Mouse (Mus musculus) thymus, postnatal 10 days (tissue): ENCODE data around the gene Olfr521.
"Not testable (repeated sequence)": the region's sequence is repeated elsewhere in the genome, so short reads cannot be mapped to it uniquely, and the experiment has no call there.

Source experiments
- DNase-seq, 2 experiments: peaks; one replicate each; pipeline ENCODE4 v3.0.0; 2021; ENCODE audit warnings: low spot score in 2 of 2

Gene Olfr521

DNA sequence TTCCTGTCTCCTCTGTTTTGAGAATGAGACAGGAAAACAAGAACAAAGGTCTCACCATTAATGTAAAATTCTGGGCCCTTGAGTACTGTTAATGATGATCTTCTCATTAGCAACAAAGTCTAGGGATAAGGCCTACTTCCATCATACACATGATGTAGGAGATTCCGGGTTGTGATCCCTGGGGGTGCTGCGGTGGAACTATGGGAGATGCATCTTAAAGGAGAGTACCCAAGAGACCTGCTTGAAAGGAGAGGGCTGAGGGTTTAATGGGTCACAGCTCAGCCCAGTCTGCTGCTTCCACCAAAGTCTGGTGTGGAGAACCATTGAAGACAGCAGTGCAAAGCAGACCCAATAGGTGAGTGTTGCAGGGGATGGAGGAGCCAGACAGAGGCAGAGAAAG, at the start of gene Olfr521:
Olfr521 (plus strand) TSS at position 301 of the 400 bp plus-strand sequence.
- no peak for DNase-seq

DNA sequence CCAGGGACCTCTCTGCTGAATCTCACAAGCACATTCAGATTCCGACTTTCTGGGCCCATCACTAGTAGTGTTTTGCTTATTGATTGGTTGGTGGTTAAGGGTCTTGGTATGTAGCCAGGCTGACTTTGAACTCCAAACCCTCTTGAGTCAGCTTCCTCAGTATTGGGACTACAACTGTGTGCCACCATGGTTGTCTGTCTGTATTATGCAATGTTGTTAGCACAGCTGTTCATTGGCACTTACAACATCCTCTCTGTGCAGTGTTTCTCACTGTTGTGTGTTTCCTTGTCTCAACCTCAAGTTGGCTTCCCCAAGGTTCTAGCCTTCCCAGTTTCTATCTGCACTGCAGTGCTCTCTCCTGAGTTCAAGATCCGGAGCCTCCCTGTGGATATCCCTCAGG, 46.8 kb upstream of the Olfr521 start:
- no peak for DNase-seq

- no peak for DNase-seq
Observed at GRCm38 (mm10) chr7:99729973-99730372, 33.3 kb upstream of the Olfr521 start, which contains the start of gene Olfr520. Gene Olfr520 (plus strand): TSS chr7:99730273.

- no peak for DNase-seq
Observed at GRCm38 (mm10) chr7:99734612-99735011, 28.7 kb upstream of the Olfr521 start.

DNA sequence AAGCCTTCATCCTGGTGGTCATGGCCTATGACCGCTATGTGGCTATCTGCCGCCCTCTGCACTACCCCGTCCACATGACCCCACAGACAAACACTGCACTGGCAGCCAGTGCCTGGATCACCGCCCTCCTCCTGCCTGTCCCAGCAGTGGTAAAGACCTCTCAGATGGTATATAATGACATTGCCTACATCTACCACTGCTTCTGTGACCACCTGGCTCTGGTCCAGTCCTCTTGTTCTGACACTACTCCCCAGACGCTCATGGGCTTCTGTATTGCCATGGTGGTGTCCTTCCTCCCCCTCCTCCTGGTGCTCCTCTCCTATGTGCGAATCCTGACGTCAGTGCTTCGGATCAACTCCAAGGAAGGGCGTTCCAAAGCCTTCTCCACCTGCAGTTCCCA, 27.8 kb upstream of the Olfr521 start:
- not testable (repeated sequence) for DNase-seq

DNA sequence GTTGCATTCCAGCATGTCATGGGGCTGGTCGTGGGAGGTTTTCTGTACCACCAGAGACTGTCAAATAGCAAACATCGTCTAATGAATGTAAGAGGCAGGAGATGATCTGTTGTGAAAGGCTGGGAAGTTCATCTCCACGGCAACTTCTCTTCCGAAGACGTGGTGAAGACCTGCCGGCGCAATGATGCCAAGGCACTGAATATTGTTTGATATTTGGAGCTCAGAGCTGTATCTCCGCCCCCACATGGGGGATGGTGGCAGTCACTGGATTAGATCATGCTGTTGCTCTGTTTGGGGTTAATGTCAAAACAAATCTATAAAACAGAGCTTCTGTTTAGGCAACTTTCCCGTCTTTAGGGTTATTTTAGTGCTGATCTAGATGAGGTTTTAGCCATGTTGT, 24.0 kb upstream of the Olfr521 start:
- DNase-seq = no peak

DNA sequence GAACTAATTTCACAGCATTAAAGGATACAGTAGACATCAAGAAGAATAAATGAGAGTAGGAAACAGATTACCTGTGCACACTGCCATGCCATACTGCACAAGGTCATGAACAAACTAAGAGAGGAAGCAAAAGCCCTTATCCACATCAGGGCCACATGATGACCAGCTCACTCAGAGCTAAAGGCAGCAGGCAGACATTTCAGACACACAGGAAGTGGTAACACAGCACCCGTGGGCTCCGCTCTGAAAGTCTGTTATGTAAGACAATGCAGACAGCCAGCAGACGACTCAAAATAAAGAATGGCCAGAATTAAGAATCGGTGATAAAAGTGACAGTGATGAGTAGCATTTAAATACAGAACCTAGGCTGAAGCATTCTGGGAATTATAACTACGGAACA, 18.1 kb downstream of the Olfr521 start:
- peak in 1 of 2 experiments; percentile 19 for DNase-seq

DNA sequence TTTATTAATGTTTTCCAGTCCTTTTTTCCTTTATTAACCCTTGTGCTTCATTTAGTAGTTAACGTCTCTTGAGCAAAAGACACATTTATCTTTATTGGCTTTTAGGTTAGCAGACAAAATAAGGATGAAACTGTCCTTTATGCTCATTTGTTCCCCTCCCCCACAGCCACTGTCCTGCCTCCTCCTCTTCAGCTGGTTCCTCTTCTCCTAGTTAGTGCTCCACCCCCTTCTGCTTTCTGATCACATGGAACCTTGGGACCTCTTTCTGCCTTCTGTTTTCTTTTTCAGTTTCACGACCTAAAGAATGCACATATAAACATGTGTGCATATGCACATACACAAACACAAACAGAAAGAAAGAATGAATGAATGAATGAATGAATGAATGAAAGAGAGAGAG, 18.6 kb downstream of the Olfr521 start:
- no peak for DNase-seq

DNA sequence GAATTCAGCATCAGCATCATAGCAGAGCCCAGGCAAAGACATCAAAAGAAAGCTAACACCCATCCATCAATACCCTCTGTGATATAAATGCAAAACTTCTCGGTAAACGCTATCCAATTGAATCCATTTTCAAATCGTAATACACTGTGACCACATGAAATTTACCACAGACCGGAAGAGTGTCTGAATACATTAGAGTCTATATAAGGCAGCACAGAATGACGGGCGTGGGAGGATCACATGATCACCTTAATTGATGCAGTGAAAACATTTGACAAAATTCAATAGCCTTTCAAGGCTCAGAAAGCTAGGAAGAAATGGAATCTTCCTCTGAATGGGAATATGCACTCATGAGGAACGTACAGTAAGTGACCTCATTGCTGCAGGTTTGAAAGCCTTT, 20.1 kb downstream of the Olfr521 start:
- DNase-seq = no peak

GRCm38 (mm10) chr7:99785553-99785952, 22.2 kb downstream of the Olfr521 start:
- no peak for DNase-seq

DNA sequence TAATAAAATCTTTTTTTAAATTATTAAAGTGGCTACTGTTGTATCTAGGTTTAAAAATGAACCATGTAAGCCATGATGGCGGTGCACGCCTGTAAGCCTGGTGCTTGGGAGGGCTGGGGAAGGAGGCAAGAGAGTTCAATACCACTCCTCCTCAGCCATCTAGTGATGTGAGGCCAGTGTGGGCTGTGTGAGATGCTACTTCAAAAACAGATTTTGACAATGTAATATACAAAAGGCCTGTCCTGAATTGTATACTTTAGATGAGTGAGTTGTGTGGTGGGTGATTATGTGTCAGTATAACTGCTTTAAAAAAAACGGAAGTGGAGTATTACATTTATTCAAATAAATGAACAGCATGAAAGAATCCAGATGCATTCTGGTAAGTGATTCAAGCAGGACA, 23.5 kb downstream of the Olfr521 start:
- no peak for DNase-seq

GRCm38 (mm10) chr7:99787935-99788334, 24.6 kb downstream of the Olfr521 start:
- DNase-seq = no peak

DNA sequence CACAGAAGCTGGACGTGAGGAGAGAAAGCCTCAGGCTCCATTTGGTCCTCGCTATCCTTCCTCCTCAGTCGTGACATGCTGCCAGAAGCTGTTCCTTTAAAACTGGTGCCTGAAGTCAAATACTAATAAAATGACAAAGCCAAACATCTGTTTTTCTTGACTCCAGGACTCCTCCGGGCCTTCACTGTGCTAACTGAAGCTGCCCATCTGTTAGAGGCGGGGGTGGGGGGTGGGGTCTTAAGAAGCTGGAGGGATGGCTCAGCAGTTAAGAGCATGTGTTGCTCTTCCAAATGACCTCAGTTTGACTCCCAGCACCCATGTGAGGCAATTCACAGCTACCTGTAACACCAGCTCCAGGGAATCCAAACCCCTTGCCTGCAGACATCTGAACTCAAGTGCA, 25.3 kb downstream of the Olfr521 start:
- DNase-seq = no peak

DNA sequence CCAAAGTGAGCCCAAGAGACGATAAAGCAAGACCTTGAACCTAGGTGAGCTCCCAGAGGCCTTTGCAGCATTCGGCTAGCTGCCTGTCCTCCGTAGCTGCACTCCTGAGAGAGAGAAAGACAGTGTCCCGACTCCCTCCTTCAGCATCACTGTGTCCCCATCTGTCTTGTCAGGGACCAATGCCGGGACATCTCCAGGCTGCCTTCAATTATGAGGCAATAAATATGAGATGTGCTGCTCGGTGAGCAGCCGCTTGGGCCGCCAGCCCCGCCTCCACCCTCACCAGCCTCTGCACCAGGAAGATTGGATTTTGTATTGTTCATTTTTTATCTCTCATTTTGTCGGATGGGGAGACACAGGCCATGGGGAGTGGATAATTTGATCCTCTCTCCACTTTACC, 27.5 kb downstream of the Olfr521 start:
- no peak for DNase-seq

DNA sequence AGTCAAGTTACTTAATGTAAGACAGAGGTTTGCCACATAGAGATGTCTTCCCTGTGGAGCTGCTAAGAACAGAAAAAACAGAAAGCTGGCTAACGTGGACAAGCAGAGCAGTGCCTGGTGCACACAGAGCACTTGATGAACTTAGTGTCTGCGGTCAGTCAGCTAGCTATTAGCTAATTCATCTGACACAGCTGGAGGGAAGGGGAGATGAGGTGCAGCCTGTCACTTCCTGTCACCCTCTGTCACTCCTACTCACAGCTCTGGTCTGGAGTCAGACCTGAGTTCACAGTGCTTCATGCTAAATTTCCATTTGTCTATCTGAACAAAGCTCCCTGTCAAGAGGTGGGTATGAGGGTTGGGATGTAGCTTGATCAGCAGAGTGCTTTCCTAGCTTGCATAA, 30.8 kb downstream of the Olfr521 start:
- no peak for DNase-seq

GRCm38 (mm10) chr7:99795192-99795981, 32.1 kb downstream of the Olfr521 start:
- peak; percentile 54 to 56 for DNase-seq

DNA sequence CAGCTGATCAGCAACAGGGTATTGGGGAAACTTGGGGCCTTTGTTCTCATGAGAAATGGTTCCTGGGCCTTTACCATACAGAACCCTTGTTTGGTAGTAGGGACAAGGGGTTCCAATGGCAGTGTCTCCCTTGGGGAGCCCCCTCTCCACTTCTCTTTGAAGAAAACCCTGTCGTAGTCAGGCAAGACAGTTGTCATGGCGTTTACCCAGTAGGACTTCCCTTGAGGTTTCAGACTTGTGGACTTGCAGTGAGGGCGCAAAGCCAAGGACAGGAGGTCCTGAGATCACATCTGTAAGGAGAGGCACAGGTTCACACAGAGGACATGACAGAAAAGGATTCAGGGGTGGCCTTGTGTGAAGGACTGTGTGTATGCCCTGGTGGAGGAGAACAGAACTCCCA, 33.2 kb downstream of the Olfr521 start:
- DNase-seq = no peak

DNA sequence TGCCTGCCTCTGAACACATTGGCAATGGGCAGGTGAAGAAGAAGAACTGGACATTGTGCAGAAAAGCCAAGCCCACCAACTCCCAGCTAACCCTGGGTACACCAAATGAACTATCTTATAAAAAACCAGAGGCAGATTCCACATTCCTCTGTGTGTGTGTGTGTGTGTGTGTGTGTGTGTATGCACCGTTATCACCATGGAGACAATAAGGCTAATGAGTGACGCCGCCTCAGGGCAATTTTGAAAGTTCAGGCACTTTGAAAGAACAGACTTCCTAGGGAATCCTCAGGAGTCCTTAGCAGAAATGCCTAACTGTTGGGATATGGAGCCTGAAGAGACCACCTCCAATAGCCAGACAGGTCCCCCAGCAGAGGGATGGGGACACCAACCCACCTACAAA, 34.0 kb downstream of the Olfr521 start:
- DNase-seq = no peak

- peak; percentile 53 to 86 for DNase-seq
Observed at GRCm38 (mm10) chr7:99797911-99798647, 34.8 kb downstream of the Olfr521 start.

DNA sequence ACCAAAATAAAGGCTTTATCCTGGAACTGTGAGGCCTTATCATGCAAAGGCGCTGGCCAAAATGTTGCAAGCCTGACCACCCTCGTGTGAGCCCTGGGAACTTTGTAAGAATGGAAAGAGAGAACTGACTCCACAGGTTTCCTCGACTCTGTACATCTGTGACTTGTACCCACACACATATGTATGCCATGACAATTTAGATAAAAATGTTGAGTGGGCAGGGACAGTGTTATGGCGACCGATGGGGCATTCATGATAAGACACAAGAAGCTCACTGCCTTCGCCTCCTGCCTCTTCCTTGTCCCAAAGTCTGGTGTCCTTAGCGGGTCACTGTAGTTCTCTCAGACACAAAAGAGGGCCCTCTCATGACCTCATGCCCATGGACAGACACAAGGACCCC, 35.8 kb downstream of the Olfr521 start:
- no peak for DNase-seq

DNA sequence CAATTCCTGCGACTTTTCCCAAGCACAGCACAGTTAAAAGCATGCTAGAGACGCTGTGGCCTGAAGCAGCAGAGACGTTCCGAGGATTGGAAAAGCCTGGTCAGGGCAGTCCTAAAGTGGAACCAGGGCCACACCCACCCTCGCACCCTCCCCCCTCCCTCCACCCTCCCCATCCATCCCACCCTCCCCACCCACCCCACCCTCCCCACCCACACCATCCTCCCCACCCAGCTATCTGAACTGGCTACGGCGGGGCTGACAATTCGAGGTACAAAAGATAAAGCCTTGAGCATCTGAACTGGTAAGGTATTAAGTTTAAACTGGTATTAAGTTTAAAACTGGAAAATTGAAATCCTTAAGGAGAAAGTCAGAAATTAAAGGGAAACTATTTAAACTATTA, 40.2 kb downstream of the Olfr521 start:
- no peak for DNase-seq

DNA sequence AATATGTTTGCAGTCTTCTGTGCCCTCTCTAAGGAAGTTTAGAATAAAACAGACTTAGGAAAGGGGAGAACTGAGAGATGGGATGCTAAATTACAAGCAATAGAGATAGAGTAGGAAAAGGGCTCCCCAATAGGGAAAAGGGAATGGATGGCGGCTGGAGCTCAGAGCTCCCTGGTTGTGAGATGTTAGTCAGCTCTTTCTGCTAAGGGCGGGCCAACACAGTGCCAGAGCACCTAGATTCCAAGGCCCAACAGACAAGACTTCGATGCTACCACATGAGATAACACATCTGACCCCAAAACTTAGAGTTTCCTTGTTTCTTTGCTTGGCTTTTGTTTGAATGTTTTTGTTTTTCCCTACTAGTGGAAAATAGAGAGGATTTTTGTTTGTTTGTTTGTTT, 40.7 kb downstream of the Olfr521 start:
- DNase-seq = not testable (repeated sequence)

- no peak for DNase-seq
Observed at GRCm38 (mm10) chr7:99805340-99805739, 42.0 kb downstream of the Olfr521 start.
